Mouse (Mus musculus) CH12.LX (cell line): ENCODE data around the gene Ahnak.

Experiments used
- CHD2 ChIP-seq: IDR thresholded peaks from 2 replicates; pipeline ENCODE4 v1.6.1; 2011; ENCODE audit warnings: low read length, improper control_type of control experiment
- CTCF ChIP-seq, 2 experiments: IDR thresholded peaks in 1 of 2; conservative IDR thresholded peaks in 1 of 2; 2 replicates each; pipeline ENCODE4 v1.5.1; 2011 to 2012; ENCODE audit warnings: low read depth in 2 of 2, low read length in 2 of 2, improper control_type of control experiment in 1 of 2, inconsistent platforms in 1 of 2, mild to moderate bottlenecking in 1 of 2, moderate library complexity in 1 of 2
- EP300 ChIP-seq: IDR thresholded peaks from 2 replicates; pipeline ENCODE4 v1.6.1; 2011; ENCODE audit warnings: low read length, improper control_type of control experiment
- JUN ChIP-seq: IDR thresholded peaks from 2 replicates; pipeline ENCODE4 v1.6.1; 2011; ENCODE audit warnings: low read depth, mild to moderate bottlenecking, low read length, improper control_type of control experiment, moderate library complexity; ENCODE audit not compliant: insufficient read depth
- POLR2A ChIP-seq: IDR thresholded peaks from 2 replicates; pipeline ENCODE4 v1.6.1; 2011; ENCODE audit warnings: low read depth, mild to moderate bottlenecking, improper control_type of control experiment, low read length

DNA sequence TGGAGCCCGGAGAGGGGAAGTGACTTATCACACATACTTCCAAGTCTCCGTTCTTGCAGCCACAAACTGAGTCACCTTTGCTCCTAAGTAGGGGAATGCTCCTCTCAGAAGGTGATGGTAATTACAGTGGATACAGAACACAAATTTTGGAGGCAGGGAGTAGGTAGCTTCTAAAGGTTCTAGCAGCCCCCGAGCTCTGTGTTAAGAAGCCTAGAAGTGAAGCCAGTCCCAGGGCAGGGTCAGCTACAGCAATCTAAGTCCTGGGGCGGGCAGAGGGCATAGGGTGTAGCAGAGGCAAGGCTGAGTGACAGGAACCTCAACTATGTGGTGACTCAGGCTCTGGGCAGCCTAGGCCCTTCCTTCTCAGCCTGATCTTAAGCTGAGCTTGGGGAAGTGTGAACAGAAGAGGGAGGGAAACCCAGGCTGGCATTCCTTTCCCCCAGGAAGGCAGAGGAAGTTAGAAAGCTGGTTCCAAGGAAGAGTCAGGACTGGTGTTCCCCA is 5.9 kb upstream of the Ahnak start:
- TF ChIP-seq EP300 (no peak), CHD2 (no peak), POLR2A (no peak), CTCF (conservative IDR thresholded peaks at IDR 0.05 in 1 of 2, IDR thresholded peaks at IDR 0.05 in 1 of 2; ENCODE audit: low read depth in 2 of 2, low read length in 2 of 2) (no peak), JUN (no peak)
